Mouse (Mus musculus) B cell, adult 2 months (primary cell): ENCODE data around the gene Efs.
A peak's percentile ranks its signal among the peaks of the same experiment; 100 is the strongest.
"Not testable (repeated sequence)": the region's sequence is repeated elsewhere in the genome, so short reads cannot be mapped to it uniquely, and the experiment has no call there.

ENCODE experiments used
- DNase-seq, 2 experiments: peaks; one replicate each; pipeline ENCODE4 v3.0.0; 2022

The Efs gene

GRCm38 (mm10) chr14:54947008-54947407, 21.1 kb upstream of the Efs start:
- DNase-seq: not testable (repeated sequence)

GRCm38 (mm10) chr14:54945975-54946704, 20.2 kb upstream of the Efs start:
- no peak for DNase-seq

DNA sequence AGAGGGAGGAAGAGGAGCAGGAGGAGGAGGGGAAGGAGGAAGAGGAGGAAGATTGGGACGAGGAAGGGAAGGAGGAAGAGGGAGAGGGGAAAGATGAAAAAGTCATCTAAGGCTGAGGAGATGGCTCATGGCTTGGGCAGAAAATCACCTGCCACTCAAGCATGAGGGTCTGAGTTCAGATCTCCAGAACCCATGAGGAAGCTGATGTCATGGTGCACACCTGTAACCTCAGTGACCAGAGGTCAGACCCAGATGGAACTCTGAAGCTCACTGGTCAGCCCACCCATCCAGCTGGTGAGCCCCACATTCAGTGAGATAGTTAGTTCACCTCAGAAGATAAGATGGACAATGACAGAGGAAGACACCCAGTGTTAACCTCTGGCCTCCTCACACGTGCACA, 19.0 kb upstream of the Efs start:
- no peak for DNase-seq

DNA sequence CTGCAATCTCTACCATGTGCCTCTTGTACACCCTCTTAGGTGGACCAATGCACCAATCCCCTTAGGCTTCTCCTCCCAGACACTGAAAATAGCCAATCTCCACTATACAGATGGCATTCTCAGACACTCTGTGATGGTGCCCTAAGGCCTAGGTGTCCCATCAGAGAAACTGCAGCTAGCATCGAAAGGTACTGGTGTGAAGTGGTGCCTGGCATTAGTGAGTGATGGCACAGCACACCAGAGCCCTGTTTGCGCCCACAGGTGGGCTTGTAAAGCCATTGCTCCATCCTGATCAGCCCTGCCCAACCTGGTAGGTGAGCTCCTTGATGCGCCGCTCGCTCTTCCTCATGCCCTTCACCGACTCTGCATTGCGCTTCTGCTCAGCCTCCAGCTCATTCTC, 18.0 kb upstream of the Efs start:
- DNase-seq: no peak

- DNase-seq: no peak
Measured at GRCm38 (mm10) chr14:54942479-54942878, 16.6 kb upstream of the Efs start.

- DNase-seq: no peak
Measured at GRCm38 (mm10) chr14:54941024-54941978, 15.4 kb upstream of the Efs start.

GRCm38 (mm10) chr14:54940176-54940530, 14.2 kb upstream of the Efs start:
- DNase-seq: no peak

DNA sequence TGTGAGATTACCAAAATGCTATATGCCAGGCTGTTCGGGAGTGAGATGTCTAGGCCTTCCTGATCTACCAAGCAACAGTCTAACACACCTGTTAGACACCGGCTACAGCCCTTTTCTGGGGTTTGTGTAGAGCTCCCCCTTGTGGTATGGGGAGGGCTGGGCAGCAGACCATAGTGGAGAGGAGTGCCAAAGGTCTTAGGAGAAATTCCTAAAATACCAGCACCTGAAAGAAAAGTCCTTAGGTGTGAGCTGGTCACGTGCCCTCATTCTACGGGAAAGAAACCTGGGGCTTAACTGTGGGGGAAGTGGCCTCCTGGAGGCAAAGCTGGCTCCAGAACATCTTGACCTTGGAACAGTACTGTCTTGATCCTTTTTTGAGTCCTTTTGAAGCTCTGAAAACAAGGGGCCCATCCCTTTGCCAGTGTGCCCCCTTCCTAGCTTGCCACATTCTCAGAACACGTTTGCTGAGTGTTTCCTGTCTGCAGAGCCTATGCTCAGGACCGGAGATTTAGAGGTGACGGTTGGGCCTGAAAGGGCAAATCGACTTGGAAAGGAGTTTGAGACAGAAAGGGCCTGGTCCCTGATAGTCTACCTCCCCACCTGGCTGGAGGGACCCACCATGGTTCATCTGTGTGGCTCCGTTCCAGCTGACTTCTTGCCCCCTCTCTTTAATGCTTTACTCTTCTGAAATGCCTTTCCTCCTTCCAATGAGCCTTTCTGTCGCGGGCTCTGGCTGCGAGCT, 13.7 kb upstream of the Efs start:
- peak; percentile 80 for DNase-seq

GRCm38 (mm10) chr14:54938431-54939219, 12.7 kb upstream of the Efs start:
- no peak for DNase-seq

DNA sequence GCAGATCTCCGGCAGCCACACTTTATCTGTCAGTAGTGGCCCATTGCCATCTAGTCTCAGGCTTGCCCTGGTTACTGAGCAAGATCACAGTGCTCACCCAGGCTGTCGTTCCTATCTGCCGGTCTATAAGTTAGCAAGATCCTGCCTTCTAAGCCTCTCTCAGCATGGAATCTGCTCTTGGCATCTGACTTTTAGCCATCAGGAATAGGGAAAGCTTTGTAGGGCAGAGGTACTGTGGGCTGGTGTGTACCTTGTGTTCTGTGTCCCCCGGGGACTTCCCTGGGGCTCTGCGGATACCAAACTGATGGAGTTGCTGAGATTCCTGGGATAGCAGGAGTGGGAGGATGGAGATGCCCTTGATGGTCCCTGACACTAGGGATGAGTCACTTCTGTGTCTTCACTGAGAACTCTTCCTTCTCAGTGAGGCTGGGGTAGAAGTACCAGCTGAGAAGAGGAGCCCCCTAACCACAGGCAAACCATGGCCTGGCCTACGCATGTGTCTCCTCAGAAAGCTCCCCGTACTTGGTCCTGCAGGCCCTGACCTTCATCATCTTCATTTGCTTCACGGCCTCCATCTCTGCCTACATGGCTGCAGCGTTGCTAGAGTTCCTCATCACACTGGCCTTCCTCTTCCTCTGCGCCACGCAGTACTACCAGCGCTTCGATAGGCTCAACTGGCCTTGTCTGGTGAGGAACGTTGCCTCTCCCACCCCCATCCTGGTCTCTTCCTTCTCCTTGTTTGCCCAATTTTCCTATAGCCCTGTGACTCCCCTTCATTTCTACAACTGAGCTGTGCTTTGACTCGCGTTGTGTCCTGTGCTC, 11.6 kb upstream of the Efs start:
- DNase-seq: no peak

- no peak for DNase-seq
Measured at GRCm38 (mm10) chr14:54936831-54937160, 10.9 kb upstream of the Efs start.

- DNase-seq: no peak
Measured at GRCm38 (mm10) chr14:54935904-54936830, 10.2 kb upstream of the Efs start, which contains the start of gene Cmtm5. Gene Cmtm5 (plus strand): TSS chr14:54936261.

DNA sequence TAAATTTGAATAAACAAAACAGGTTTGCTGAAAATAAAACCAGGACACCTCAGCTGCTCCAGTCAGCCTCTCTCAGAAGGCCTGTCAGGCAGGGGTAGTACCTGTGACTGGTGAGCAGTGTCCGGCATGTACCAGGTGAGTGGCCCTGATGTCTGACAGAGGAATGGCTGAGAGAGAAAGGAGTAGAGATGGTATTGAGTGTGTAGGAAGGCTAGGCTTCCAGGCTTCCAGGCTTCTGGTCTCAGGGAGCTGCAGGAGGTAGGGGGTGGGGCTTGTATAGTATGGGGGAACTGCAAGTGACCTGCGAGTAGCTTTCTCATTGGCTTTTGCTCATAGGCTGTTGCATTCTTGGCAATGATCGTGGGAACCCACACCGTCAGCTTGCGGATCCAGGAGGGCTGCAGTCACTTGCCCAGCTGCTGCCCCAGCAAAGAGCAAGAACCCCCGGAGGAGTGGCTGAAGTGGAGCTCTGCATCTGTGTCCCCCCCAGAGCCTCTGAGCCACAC, 6.8 kb upstream of the Efs start, which contains the start of gene Il25:
TSS of gene Il25 (plus strand) at position 51 of the 506 bp plus-strand sequence.
- no peak for DNase-seq

DNA sequence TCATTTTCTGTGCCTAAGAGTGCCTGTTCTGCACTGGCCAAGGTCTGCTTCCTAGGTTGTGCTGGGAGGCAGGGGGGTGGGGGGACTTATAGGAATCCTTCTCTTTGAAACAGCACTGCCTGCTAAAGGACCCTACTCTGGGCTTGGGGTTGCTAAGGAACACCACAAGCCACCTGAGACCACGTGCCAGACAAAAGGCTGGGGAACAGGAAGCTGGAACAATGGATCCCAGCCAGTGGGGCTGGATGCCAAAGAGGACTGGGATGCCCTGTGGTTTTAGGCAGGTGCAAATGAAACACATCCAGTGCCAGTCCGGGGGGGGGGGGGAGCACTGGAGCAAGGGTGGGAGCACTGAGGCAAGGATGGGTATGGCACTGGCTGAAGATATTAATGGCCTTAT, 4.5 kb upstream of the Efs start:
- DNase-seq: no peak

DNA sequence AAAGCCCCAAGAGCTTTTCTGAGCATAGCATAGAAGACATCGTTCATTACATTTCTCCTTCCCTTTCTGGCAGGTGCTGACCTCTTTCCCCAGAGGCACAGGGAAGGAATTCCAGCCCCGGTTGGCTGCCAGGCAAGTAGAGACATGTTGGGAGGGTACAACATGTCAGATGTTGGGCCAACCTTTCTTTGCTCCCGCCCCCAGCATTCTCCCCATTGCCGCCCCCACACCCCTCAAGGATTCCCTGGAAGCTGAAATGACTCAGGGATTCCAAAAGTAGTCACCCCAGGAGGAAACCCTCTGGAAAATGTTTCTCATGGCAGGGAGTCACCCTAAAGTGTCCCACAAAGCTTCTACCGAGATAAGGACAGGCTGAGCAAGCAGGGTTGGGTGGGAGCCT, 3.9 kb upstream of the Efs start:
- DNase-seq: no peak

GRCm38 (mm10) chr14:54927296-54927695, 1.4 kb upstream of the Efs start:
- DNase-seq: no peak

- DNase-seq: no peak
Measured at GRCm38 (mm10) chr14:54926401-54927158, 654 bp upstream of the Efs start.

GRCm38 (mm10) chr14:54924641-54925348, 1.1 kb downstream of the Efs start:
- DNase-seq: no peak
